18 mouse cellular contexts compared by ENCODE assay signal in the genomic region with DNA sequence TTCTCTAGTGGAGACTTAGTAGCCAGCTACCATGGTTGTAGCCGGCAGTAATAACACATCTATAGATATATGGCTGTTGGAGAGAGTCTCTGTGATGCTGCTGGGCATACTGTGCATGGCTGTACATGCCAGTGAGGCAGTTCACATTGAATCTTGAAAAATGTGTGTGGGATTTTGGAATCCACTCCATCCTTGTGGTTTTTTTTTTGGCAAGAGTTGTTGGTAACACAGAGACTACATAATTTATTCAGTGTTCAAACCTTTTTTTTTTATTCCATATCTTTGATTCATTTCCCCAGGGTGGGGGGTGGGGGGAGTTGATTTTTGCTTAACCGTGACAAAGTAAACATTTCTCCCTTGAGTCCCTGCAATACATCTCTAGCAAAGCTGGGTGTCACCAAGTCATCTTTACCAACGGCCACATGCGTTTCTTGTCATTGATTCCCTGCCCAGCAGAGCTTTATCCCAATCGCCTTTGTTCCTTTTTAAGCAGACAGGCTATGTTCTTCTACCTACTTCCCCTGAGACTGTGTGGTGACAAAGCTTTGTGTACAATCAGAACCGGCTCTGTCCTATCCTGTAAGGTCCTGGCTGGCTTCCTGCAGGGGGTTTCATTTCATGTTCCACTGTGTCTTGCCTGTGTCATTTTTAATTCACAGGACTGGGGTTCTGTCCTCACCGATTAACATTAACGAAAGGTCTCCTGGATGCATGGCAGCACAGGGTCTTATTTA. TPM values are rescaled to one million over a fixed set of nuclear protein-coding genes. Genes with fewer than 3 reads are reported as not detected.
DNase-seq lines count a peak whose midpoint lies in the region; ATAC-seq lines count a peak whose summit lies in the region.
"Had no signal": no experiment of that assay in that cellular context is flagged by ENCODE, and none has a peak within 500 bp of the region (broad histone marks: within the 10 kb centered on the region; RNA-seq: fewer than 3 reads in every experiment).

No protein-coding gene starts in this region.

- H3K4me2 ChIP-seq in kidney, embryonic 14.5 days (replicated peaks; ENCODE audit: low read depth, low read length), result no peak overlapping the region

- 0 out of 2 replicates have a peak, but pooled peaks cover 2% of the 10 kb centered on the region for H3K4me1 ChIP-seq in kidney, embryonic 14.5 days (ENCODE audit: control insufficient read depth, insufficient read depth, low read length)

- no peaks in the 10 kb centered on the region for H3K27me3 ChIP-seq in kidney, embryonic 14.5 days (ENCODE audit: control insufficient read depth, insufficient read depth, low read length)
- H3K27me3 ChIP-seq: embryonic facial prominence, embryonic 12.5 days; forebrain, embryonic 12.5 days had no signal

- no peak for ATAC-seq in kidney, embryonic 14.5 days (ENCODE audit: low FRiP score, low TSS enrichment)
- ATAC-seq: forebrain, embryonic 16.5 days; hindbrain, postnatal 0 days had no signal

- H3K36me3 ChIP-seq in kidney, embryonic 14.5 days (ENCODE audit: control insufficient read depth, insufficient read depth, low read length), result no peaks in the 10 kb centered on the region
- H3K36me3 ChIP-seq: forebrain, embryonic 12.5 days; heart, embryonic 13.5 days had no signal

- H3K9me3 ChIP-seq in kidney, embryonic 14.5 days (ENCODE audit: control insufficient read depth, low read length), result no peaks in the 10 kb centered on the region
- H3K9me3 ChIP-seq: embryonic facial prominence, embryonic 12.5 days; forebrain, embryonic 12.5 days; heart, embryonic 13.5 days had no signal

- H3K27ac ChIP-seq in kidney, embryonic 14.5 days (ENCODE audit: low read depth, low read length), result no peak overlapping the region
- H3K27ac ChIP-seq: embryonic facial prominence, embryonic 12.5 days; forebrain, embryonic 12.5 days; heart, embryonic 13.5 days; hindbrain, postnatal 0 days had no signal

- 79% methylated on average over 8 of the region's 8 CpGs for WGBS in kidney, embryonic 14.5 days

- DNase-seq in lung, postnatal 36 days, result peak; percentile 5
- no peak for DNase-seq in lung, postnatal 25 days (ENCODE audit: low spot score)
- DNase-seq in 3T3-L1 (ENCODE audit: low read depth, low spot score) (peak; percentile 54), 416B (ENCODE audit: low read depth) (peak; percentile 47), NIH3T3 (ENCODE audit: low read depth) (peak; percentile 64)
- DNase-seq in urinary bladder, postnatal 25 days (ENCODE audit: low spot score), result no peak
- DNase-seq in kidney, postnatal 4 days, result no peak
- DNase-seq: adrenal gland, postnatal 10 days; cerebellum, adult 8-10 months; cerebellum, postnatal 25 days; gastrocnemius, postnatal 10 days; heart, postnatal 36 days had no signal

- no peak overlapping the region for H3K4me3 ChIP-seq in kidney, embryonic 14.5 days (ENCODE audit: low read length)
- H3K4me3 ChIP-seq: embryonic facial prominence, embryonic 12.5 days had no signal

- H3K9ac ChIP-seq in kidney, embryonic 14.5 days (ENCODE audit: low read depth, low read length), result no peak overlapping the region
- H3K9ac ChIP-seq: embryonic facial prominence, embryonic 12.5 days; forebrain, embryonic 12.5 days; heart, embryonic 13.5 days had no signal

RNA-seq across cellular contexts. Expression of gene Mdm1, which starts 1.6 kb away (rescaled TPM):
- polyA plus RNA-seq in kidney, embryonic 14.5 days (2014; fragmentation: Nextera tagmentation; extraction: Ambion mirVana), result 18.3 and 32.2 TPM in 2 replicates

Comparison
In these comparisons a context has a peak if more than half of its experiments do, and no peak if none do; other contexts are left out.
1. DNase-seq: peak in lung, postnatal 36 days (single experiment), 3T3-L1 (single experiment), 416B (single experiment) and NIH3T3 (single experiment); none in lung, postnatal 25 days (single experiment), urinary bladder, postnatal 25 days (single experiment) and kidney, postnatal 4 days (0 of 2).